Mouse (Mus musculus) cerebellum, adult 18-20 months (tissue): ENCODE measurements around the gene Timm44.
"Not testable (repeated sequence)": the region's sequence is repeated elsewhere in the genome, so short reads cannot be mapped to it uniquely, and the experiment has no call there.

Experiments
- DNase-seq, 2 experiments: peaks; one replicate each; pipeline ENCODE4 v3.0.0; 2021

The Timm44 gene

GRCm38 (mm10) chr8:4263105-4263791 is 12.5 kb downstream of the Timm44 start:
- no peak for DNase-seq

- DNase-seq, result no peak
Measured at GRCm38 (mm10) chr8:4259805-4260170, 15.9 kb downstream of the Timm44 start.

- DNase-seq, result peak; percentile 77 to 83
Measured at GRCm38 (mm10) chr8:4259125-4259804, 16.4 kb downstream of the Timm44 start, which contains the start of gene Ctxn1. Gene Ctxn1 (minus strand): TSS chr8:4259274.

GRCm38 (mm10) chr8:4258678-4259077 is 17.0 kb downstream of the Timm44 start:
- DNase-seq, result no peak

- DNase-seq, result peak; percentile 50 to 67
Measured at GRCm38 (mm10) chr8:4258233-4258632, 17.5 kb downstream of the Timm44 start.

GRCm38 (mm10) chr8:4257350-4257749 is 18.4 kb downstream of the Timm44 start:
- no peak for DNase-seq

- no peak for DNase-seq
Measured at GRCm38 (mm10) chr8:4256911-4257310, 18.8 kb downstream of the Timm44 start.

- DNase-seq, result not testable (repeated sequence)
Measured at GRCm38 (mm10) chr8:4255471-4255870, 20.2 kb downstream of the Timm44 start.

GRCm38 (mm10) chr8:4254001-4254400 is 21.7 kb downstream of the Timm44 start:
- DNase-seq, result peak; percentile 80

GRCm38 (mm10) chr8:4252934-4253841 is 22.5 kb downstream of the Timm44 start, which contains the start of gene Snapc2:
Gene Snapc2 (plus strand): TSS chr8:4253080.
- DNase-seq, result peak; percentile 88 to 95

GRCm38 (mm10) chr8:4252116-4252760 is 23.5 kb downstream of the Timm44 start:
- no peak for DNase-seq

- DNase-seq, result peak; percentile 82 to 86
Measured at GRCm38 (mm10) chr8:4250306-4250970, 25.3 kb downstream of the Timm44 start.

GRCm38 (mm10) chr8:4249213-4249612 is 26.5 kb downstream of the Timm44 start:
- DNase-seq, result no peak

- peak in 1 of 2 experiments; percentile 9 for DNase-seq
Measured at GRCm38 (mm10) chr8:4247951-4248540, 27.7 kb downstream of the Timm44 start, which contains the start of gene Tgfbr3l. Gene Tgfbr3l (plus strand): TSS chr8:4248214.

GRCm38 (mm10) chr8:4247241-4247640 is 28.5 kb downstream of the Timm44 start:
- DNase-seq, result no peak

- peak in 1 of 2 experiments; percentile 26 for DNase-seq
Measured at GRCm38 (mm10) chr8:4245737-4246136, 30.0 kb downstream of the Timm44 start.

GRCm38 (mm10) chr8:4245061-4245460 is 30.7 kb downstream of the Timm44 start:
- DNase-seq, result no peak

GRCm38 (mm10) chr8:4239193-4239890 is 36.4 kb downstream of the Timm44 start:
- DNase-seq, result no peak

- DNase-seq, result peak; percentile 99 to 100
Measured at GRCm38 (mm10) chr8:4238434-4239192, 37.1 kb downstream of the Timm44 start, which contains the start of the genes Map2k7 and Gm49320. Gene Map2k7 (plus strand): TSS chr8:4238740. Gene Gm49320 (plus strand): TSS chr8:4238865.
